Mouse (Mus musculus): ENCODE measurements around the gene Tbcd. TPM values are rescaled to one million over a fixed set of nuclear protein-coding genes. Genes with fewer than 3 reads are reported as not detected.
"Not testable (repeated sequence)": the region's sequence is repeated elsewhere in the genome, so short reads cannot be mapped to it uniquely, and the experiment has no call there.

The Tbcd gene
- total RNA-seq, 1 experiment from 2014 or later = 29.1 TPM

DNA sequence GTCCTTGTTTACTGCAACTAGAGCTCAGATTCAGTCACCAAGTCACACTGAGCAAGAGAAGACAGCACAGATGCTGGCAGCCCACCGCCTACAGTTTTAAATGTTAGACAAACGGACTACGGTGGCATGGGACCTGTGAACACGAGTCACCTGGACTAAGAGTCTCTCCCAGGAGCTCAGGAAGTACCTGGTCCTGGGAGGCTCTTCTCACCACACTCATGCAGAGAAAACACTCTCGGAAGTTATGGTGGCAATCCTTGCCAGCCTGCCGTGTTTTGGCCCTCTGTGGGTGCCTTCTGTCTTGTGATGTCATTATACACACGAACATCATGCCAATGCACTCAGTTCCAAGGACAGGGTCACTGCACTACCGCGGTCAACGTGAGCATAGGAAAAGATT is 184.9 kb downstream of the Tbcd start:
- no peak for ATAC-seq (replicated peaks; ENCODE audit: insufficient number of reproducible peaks, low FRiP score, low TSS enrichment, poor library complexity, severe bottlenecking)

DNA sequence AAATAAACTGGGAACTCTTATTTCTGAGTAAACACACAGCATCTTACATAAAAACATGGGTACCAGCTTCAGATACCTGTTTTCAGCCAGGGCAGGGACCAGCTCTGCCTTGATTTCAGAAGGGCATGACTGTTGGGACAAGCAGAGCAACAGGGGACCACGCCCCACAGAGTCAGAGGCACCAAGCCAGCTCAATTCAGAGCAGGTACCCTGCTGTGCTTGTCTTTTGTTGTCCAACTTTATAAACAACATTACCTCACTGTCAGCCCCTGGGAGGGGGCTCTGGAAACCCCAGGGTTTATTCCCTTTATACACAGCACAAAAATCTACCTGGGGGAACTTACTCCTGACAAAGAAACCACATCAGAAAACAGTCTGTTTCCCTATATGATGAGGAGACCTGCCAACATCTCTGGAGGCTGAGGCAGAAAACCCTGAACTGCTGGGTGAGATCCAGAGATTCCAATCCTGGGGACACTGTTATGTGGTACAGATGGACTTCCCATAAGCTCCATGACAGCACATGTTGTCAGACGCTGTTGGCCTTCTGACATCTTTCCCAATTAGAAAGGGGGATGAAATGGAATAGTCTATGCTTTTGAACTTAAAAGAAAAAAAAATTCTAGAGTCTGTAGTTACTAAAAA is 189.9 kb downstream of the Tbcd start:
- no peak for ATAC-seq (replicated peaks; ENCODE audit: insufficient number of reproducible peaks, low FRiP score, low TSS enrichment, poor library complexity, severe bottlenecking)

DNA sequence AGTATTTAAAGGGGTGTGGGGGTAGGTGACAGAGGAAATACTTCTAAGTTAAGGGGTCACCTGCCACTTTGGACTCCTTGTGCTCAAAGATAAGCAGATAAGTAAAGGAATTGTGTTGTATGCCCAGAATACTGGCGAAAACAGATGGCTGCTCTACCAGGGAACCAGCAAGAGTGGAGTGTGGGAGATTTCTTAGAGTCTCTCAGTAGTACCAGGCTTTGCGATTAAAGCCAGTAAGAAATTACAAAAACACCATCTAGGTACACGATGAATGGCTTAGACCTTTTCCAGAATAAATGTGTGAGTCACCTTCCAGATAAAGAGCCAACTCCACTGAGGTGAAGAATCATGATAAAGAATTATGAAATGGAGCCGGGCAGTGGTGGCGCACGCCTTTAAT is 193.6 kb downstream of the Tbcd start:
- no peak for ATAC-seq (replicated peaks; ENCODE audit: insufficient number of reproducible peaks, low FRiP score, low TSS enrichment, poor library complexity, severe bottlenecking)

DNA sequence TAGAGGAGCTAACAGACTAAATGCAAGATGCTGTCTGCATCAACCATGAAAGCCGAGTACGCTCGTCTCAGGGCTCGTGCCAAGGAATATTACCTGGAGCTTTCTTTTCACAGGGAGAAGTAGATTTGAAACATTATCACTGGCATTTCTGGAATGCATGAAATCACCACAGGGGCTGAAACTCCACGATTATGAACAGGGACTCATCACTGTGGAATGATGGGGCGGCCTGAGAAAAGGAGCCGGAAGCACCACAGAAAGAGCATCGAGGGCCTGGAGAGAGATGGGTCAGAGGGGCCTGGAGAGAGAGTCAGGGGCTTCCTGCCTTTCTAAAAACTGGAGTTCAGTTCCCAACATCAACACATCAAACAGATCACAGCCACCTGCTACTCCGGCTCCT is 195.6 kb downstream of the Tbcd start:
- no peak for ATAC-seq (replicated peaks; ENCODE audit: insufficient number of reproducible peaks, low FRiP score, low TSS enrichment, poor library complexity, severe bottlenecking)

DNA sequence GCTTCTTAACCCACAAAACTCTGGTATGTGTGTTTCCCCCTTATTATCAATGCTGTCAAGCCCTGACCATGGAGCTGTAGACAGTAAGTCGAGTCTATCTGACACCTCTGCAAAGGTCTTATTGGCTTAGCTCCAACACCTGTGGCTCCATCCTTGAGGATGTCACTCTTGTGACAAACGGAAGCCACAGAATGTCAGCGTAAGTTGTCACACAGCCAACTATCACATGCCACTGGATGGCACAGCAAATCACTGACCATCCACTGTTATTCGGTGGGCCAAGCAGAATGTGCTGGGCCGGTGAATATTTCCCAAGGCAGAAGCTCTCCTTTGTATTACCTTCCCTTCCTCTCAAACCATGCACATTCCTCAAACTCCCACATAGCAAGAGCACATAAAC is 196.4 kb downstream of the Tbcd start:
- no peak for ATAC-seq (replicated peaks; ENCODE audit: insufficient number of reproducible peaks, low FRiP score, low TSS enrichment, poor library complexity, severe bottlenecking)

DNA sequence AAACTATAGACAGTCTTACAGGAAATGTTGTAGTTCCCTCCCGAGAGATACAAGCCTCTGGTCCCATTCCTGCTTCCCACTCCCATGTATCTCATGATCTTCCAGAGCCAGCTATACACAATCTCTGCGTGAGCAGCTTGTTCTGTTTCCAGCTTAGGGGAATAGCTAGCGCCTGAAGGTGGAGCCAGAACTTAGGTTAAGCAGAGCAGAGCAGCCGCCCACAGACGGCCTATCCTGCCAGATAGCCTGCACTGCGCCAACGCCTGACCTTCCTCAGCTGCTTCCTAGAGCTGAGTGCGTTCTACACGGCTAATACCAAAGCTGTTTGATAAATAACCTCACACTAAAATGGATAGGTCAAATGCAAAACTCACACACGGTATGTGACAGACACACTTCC is 198.2 kb downstream of the Tbcd start:
- ATAC-seq (replicated peaks; ENCODE audit: insufficient number of reproducible peaks, low FRiP score, low TSS enrichment, poor library complexity, severe bottlenecking) = no peak

DNA sequence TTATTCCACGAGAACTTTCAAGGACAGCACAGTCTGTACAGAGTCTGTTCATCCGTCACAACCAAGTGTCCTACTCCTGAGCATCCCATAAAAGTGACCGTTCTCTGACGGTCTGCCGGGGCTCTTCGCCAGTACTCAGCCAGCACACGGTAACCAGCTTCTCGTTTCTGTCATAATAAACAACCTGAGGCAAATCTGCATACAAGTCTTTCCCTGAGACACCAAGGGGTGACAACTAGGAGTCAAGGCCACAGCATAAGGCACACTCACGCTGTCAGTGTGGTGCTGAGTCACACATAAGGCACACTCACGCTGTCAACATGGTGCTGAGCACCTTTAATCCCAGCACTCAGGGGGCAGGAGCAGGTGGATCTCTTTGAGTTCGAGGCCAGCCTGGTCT is 198.9 kb downstream of the Tbcd start:
- no peak for ATAC-seq (replicated peaks; ENCODE audit: insufficient number of reproducible peaks, low FRiP score, low TSS enrichment, poor library complexity, severe bottlenecking)

DNA sequence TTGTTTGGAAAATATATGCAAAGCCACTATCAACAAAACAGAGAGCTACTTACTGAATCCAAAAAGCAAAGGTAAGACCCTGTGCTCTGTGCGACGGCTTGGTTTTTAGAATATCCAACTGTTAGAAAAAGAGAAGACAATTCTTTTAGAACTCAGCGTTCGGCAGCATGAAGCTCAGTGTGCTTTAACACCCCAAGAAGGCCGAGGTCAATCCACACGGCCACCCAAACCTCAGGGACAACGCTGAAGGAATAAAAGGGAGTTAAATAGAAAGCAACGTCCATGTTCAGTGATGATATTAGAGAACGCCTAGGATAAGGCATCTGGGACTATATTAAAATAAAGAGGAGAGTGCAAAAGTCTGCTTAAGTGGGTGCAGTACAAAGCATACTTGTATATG is 199.8 kb downstream of the Tbcd start:
- no peak for ATAC-seq (replicated peaks; ENCODE audit: insufficient number of reproducible peaks, low FRiP score, low TSS enrichment, poor library complexity, severe bottlenecking)

DNA sequence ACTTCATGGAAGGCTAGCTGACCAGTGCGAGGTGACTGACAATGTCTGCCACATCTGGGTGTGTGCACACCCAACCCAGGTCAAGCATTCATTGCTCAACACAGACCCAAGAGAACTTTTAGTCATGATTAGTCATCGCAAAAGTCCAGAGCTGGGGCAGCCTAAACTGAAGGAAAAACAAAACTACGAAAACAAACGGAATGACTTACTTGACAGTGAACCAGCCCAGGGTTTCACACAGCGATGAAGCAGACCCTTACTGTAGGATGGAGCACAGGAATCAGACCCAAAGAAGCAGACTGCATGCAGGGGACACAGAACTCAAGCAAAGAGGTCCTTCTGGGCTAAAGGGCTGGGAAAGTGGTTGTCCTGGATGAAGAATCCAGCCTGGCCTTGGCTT is 200.2 kb downstream of the Tbcd start:
- no peak for ATAC-seq (replicated peaks; ENCODE audit: insufficient number of reproducible peaks, low FRiP score, low TSS enrichment, poor library complexity, severe bottlenecking)

DNA sequence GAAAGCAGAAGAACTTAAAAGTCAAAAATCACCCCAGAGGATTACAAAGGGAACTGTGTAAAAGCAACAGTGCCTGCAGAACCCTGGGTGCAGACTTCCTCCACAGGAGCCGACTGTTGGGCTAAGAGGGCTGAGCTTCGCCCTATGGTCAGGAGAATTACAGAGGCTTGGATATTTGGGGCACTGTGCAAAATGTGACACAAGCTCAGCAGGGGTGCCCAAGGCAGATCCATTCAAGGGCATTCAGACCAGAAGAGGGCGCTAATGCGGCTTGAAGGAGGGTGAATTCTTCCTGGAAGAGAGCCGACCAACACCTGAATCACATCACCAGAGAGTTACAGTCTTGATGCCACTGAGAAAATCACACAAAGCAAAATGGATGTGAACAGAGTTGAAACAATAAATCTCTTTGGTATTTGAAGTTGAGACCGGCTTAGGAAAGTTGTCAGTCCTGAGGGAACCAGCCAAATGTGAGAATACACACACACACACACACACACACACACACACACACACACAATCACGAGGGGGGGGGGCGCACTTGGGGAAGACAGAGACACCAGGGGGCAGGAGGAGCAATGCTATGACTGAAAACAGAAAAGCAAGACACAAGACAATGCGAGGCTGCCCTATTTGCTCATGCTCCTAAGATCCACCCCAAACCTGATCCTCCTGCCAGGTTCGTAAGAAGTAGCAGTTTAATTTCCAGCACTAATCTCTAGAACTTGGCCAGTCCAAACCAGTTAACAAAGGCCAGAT is 201.0 kb downstream of the Tbcd start:
- ATAC-seq (replicated peaks; ENCODE audit: insufficient number of reproducible peaks, low FRiP score, low TSS enrichment, poor library complexity, severe bottlenecking) = peak; percentile 55

DNA sequence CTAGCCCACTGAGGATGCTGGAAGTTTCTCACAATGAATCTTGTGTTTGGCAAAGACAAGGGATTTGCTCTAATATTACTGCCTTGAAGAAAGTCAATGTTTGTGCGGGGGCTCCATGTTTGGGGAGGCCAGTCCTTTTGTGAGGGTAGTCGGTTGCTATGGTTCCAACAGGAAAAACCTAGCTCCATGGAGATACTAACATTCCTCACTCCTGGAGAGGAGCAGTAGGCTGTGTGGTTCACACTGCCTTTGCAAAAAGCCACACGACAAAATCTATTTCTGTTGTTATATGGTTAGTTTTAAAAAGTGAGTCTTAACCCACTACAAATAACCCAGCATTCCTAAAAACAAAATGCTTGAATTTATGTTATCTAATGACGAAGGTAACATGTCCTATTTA is 201.9 kb downstream of the Tbcd start:
- ATAC-seq (replicated peaks; ENCODE audit: insufficient number of reproducible peaks, low FRiP score, low TSS enrichment, poor library complexity, severe bottlenecking) = no peak

DNA sequence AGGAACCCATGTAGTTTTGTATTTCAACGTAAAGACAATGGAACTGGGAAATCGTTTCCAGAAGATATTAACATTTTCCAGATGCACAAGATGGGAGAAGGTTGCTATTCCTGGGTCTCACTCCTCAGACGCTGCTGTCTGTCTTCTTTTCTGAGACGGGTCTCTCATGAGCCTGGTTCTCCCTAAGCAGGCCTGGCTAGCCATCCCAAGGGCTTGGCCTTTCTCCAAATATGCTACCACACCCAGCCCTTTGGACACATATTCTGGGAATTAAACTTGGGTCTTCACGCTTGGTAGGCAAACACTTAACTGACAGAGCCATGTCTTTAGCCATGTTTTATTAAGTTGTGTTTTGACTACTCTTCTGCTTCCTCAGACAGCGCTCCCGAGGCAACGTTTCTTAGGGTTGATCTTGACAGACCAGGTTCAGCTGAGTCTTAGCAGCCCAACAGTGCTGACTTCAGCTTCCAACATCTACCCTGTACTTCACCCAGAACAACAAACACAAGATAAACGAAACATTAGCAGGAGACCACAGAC is 202.7 kb downstream of the Tbcd start:
- ATAC-seq (replicated peaks; ENCODE audit: insufficient number of reproducible peaks, low FRiP score, low TSS enrichment, poor library complexity, severe bottlenecking) = no peak

DNA sequence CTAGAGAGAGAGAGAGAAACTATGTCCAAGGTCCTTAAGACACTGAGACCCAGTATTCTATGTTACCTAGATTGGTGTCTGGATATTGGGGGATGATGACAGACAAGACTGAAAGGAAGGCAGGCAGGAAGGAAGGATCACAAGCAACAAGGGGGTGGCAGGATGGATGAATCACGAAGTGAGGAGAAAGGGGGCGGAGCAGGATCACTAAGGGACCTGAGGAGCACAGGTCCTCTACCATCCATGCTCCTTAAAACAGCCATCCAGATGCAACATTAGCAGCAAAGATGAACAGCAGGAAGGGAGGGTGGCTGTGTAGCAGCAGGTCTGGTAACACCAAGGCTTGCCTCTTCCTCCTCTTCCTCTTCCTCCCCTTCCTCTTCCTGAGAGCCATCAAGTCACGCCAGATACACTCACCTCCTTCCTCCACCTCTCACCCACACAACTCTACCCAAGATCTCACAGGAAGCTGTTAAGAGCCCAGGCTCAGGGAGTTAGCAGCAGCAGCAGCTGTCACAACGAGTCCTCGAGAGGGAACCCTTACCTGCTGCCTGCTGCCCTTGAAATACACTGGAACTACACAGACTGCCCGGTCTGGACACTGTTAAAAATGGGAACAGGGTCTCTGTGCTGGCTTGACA is 203.5 kb downstream of the Tbcd start:
- no peak for ATAC-seq (replicated peaks; ENCODE audit: insufficient number of reproducible peaks, low FRiP score, low TSS enrichment, poor library complexity, severe bottlenecking)

DNA sequence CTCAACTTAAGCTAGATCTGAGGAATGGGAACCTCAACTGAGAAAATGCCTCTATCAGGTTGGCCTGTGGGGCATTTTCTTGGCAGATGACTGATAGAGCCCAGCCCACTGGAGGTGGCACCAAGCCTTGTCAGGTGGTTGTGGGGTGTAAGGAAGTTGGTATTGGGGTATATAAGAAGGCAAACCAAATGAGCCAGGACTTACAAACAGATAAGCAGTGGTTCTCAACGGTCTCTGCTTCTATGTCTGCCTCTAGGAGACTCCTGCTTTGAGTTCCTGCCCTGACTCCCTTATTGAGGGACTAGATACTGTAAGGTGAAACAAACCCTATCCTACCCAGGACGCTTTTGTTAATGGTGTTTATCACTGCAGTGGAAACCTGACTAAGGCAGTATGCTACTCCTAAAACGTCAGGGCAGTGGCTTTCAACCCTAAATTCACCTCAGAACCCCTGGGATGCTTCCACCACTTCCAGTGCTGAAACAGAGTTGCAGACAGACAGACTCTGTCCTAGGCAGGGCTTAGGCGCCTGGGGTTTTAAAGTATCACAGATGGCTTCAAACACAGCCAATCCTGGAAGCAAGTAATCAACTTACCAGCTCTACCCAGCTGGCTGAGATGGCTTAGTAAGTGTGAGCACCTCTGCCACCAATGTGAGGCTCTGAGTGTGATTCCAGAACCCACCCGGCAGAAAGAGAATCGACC is 204.2 kb downstream of the Tbcd start:
- ATAC-seq (replicated peaks; ENCODE audit: insufficient number of reproducible peaks, low FRiP score, low TSS enrichment, poor library complexity, severe bottlenecking) = no peak

DNA sequence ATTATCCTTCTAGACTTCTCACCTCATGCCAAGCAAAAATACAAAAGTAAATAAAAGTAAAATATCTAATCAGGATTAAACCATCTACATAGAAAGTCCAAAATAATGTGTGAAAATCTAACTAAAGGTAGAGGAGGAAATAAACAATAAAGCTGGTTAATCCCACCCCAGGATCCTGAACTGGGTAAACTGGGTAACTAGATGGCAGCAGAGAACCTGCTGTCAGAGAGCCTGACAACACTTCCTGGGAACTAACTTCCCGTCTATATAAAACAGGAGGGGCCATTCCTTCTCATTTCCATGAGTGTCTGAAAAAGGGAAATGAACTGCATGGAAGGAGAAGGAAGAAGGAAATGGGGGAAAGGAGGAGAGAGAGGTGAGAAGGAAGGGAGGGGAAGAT is 206.4 kb downstream of the Tbcd start:
- ATAC-seq (replicated peaks; ENCODE audit: insufficient number of reproducible peaks, low FRiP score, low TSS enrichment, poor library complexity, severe bottlenecking) = no peak

DNA sequence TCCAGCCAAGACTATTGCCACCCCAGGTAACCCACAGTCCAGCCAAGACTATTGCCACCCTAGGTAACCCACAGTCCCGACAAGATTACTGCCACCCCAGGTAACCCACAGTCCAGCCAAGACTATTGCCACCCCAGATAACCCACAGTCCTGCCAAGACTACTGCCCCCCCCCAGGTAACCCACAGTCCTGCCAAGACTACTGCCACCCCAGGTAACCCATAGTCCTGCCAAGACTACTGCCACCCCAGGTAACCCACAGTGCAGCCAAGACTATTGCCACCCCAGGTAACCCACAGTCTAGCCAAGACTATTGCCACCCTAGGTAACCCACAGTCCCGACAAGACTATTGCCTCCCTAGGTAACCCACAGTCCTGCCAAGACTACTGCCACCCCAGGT is 208.9 kb downstream of the Tbcd start:
- ATAC-seq (replicated peaks; ENCODE audit: insufficient number of reproducible peaks, low FRiP score, low TSS enrichment, poor library complexity, severe bottlenecking) = not testable (repeated sequence)

DNA sequence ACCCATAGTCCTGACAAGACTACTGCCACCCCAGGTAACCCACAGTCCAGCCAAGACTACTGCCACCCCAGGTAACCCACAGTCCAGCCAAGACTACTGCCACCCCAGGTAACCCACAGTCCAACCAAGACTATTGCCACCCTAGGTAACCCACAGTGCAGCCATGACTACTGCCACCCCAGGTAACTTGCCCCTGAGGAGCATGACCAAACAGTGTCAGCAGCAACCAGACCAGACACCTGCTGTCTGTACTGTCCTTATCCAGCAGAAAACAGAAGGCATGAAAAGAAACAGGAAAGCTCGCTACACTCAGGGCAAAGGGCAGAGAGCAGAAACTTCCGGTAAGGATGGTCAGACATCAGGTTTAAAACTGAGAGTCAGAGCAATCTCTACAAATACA is 209.4 kb downstream of the Tbcd start:
- no peak for ATAC-seq (replicated peaks; ENCODE audit: insufficient number of reproducible peaks, low FRiP score, low TSS enrichment, poor library complexity, severe bottlenecking)

All from monocyte, adult 5-6 weeks (primary cell).